Mouse (Mus musculus) colon, adult 2 months (tissue): ENCODE measurements around the gene Pou1f1. TPM values are rescaled to one million over a fixed set of nuclear protein-coding genes. Genes with fewer than 3 reads are reported as not detected.

Experiments used
- polyA plus RNA-seq: library from polyadenylated mRNA; depleted of rRNA; stranded (reverse); fragments of >200 nt; gene quantifications from 2 replicates; pipeline ENCODE4 v1.2.3, GENCODE M21; 2012; rRNA removed

The Pou1f1 gene
- polyA plus RNA-seq = not detected in 2 replicates

DNA sequence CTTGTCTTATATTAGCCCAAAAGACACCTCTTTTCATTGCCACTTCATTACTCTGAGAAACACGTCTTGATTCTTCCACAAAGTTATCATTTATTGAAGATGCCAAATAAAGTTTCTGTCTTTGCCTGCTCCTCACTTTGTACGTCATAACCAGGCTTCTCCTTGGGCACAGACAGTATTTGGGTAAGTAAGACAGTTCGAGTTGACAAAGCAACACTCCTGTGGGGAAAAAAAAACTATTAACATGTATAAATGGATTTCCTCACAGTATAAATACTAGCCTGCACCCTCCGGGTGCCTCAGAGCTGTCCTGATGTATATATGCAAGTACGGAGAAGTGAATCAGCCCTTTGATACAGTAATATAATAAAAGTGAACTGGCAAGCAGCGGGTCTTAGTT lies at the start of gene Pou1f1:
Pou1f1 (plus strand) TSS at position 301 of the 400 bp plus-strand sequence.

DNA sequence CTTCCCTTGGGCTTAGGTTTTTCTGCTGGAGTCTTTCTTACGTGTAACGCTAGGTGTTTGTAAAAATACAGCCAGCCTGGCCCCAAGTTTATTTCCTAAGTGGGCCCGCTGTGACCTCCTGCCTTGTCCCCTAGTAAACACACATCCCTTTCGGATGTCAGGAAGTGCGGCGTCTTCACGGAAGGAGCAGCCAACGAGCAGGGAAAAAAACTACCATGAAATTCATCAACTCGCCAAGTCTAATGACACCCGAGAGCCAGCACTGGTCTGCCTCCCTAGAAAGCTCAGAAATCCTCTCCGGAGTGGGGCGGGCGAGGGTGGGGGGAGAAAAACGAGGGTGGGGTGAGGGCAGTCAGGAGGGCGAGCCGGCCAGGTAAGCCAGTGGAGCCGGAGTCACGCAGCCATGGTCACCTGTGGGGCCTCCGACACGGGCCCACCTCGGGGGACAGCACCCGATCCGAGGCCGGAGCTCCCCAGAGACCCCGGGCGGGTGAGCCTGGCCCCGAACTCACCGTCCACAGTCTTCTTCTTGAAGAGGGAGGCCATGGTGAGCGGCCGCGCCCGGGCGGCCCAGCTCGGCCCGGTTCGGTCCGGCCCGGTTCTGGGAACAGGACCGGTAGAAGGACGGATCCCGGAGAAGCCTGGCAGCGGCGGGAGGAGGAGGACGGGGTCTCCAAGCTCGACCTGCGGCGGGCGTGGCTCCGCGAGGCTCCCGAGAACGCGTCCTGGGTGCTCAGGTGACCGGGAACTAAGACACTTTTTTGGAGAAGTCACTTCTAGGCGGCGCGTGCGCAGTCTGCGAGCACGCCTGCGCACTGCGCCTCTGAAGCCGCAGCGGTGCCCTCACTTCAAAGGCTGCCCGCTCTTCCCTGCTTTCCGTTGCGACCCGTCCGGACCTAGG lies 41.9 kb downstream of the Pou1f1 start, which contains the start of gene Chmp2b:
Chmp2b (minus strand) TSS at position 764 of the 901 bp plus-strand sequence.

Other genes starting within 250 kb of the Pou1f1 start
- gene Chmp2b, start 42.2 kb downstream of the Pou1f1 start, polyA plus RNA-seq = 43.0 and 44.3 TPM in 2 replicates